Mouse (Mus musculus): Measurements from ENCODE around the gene Zfx.

The Zfx gene

GRCm38 (mm10) chrX:94123059-94123839 lies at the start of gene Zfx:
TSS of gene Zfx (minus strand) at chrX:94123702.
- peak; percentile 85 for DNase-seq (ENCODE audit: low read depth, low spot score)

- DNase-seq (ENCODE audit: low read depth, low spot score), result no peak
These were observed 45.8 kb upstream of the Zfx start for GRCm38 (mm10) chrX:94169348-94169747.

GRCm38 (mm10) chrX:94152251-94152830 lies 28.8 kb upstream of the Zfx start:
- no peak for DNase-seq (ENCODE audit: low read depth, low spot score)

- no peak for DNase-seq (ENCODE audit: low read depth, low spot score)
These were observed 27.0 kb upstream of the Zfx start for GRCm38 (mm10) chrX:94150471-94150870.

GRCm38 (mm10) chrX:94142004-94142771 lies 18.7 kb upstream of the Zfx start:
- DNase-seq (ENCODE audit: low read depth, low spot score), result no peak

- no peak for DNase-seq (ENCODE audit: low read depth, low spot score)
These were observed 16.6 kb upstream of the Zfx start for GRCm38 (mm10) chrX:94140080-94140479.

- no peak for DNase-seq (ENCODE audit: low read depth, low spot score)
These were observed 14.8 kb upstream of the Zfx start for GRCm38 (mm10) chrX:94138256-94138655.

GRCm38 (mm10) chrX:94135084-94135483 lies 11.6 kb upstream of the Zfx start:
- DNase-seq (ENCODE audit: low read depth, low spot score), result no peak

GRCm38 (mm10) chrX:94133551-94133950 lies 10.0 kb upstream of the Zfx start:
- DNase-seq (ENCODE audit: low read depth, low spot score), result no peak

GRCm38 (mm10) chrX:94132239-94132638 lies 8.7 kb upstream of the Zfx start:
- DNase-seq (ENCODE audit: low read depth, low spot score), result no peak

GRCm38 (mm10) chrX:94129712-94130111 lies 6.2 kb upstream of the Zfx start:
- DNase-seq (ENCODE audit: low read depth, low spot score), result no peak

GRCm38 (mm10) chrX:94125950-94126349 lies 2.4 kb upstream of the Zfx start:
- no peak for DNase-seq (ENCODE audit: low read depth, low spot score)

- DNase-seq (ENCODE audit: low read depth, low spot score), result no peak
These were observed 818 bp downstream of the Zfx start for GRCm38 (mm10) chrX:94122709-94123058.

GRCm38 (mm10) chrX:94121866-94122708 lies 1.4 kb downstream of the Zfx start:
- peak; percentile 94 for DNase-seq (ENCODE audit: low read depth, low spot score)

GRCm38 (mm10) chrX:94121161-94121856 lies 2.2 kb downstream of the Zfx start:
- DNase-seq (ENCODE audit: low read depth, low spot score), result peak; percentile 47

GRCm38 (mm10) chrX:94118350-94118749 lies 5.2 kb downstream of the Zfx start:
- DNase-seq (ENCODE audit: low read depth, low spot score), result no peak

- peak; percentile 27 for DNase-seq (ENCODE audit: low read depth, low spot score)
These were observed 7.6 kb downstream of the Zfx start for GRCm38 (mm10) chrX:94115882-94116281.

- no peak for DNase-seq (ENCODE audit: low read depth, low spot score)
These were observed 17.5 kb downstream of the Zfx start for GRCm38 (mm10) chrX:94105964-94106363.

- no peak for DNase-seq (ENCODE audit: low read depth, low spot score)
These were observed 20.6 kb downstream of the Zfx start for GRCm38 (mm10) chrX:94102938-94103337.

GRCm38 (mm10) chrX:94100561-94100960 lies 22.9 kb downstream of the Zfx start:
- no peak for DNase-seq (ENCODE audit: low read depth, low spot score)

- no peak for DNase-seq (ENCODE audit: low read depth, low spot score)
These were observed 32.5 kb downstream of the Zfx start for GRCm38 (mm10) chrX:94091001-94091400.
